Comparison of ENCODE assay signal across 16 mouse cellular contexts in the genomic region with DNA sequence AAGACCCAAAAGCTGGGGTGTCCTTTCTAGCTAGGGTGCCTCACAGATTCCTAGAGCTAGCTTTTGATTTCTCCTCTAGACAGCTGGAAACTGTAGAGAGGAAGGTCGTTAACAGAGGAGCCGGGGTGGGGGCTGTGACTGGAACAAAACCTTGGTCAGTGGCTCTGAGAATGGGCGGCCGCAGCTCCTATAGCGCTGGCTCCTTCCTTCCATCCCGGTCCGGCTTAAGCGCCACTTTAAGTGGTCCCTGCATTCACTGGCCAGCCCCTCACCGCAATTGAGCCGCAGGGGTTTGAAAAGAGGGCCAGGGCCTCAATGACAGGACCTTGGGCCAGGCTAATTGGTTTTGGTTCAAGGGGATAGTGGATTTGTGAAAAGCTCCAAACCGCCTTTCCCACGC. TPM values are rescaled to one million over a fixed set of nuclear protein-coding genes. Genes with fewer than 3 reads are reported as not detected.
DNase-seq lines count a peak whose midpoint lies in the region; ATAC-seq and TF ChIP-seq lines count a peak whose summit lies in the region.
"Had no signal": no experiment of that assay in that cellular context is flagged by ENCODE, and none has a peak within 500 bp of the region (broad histone marks: within the 10 kb centered on the region; RNA-seq: fewer than 3 reads in every experiment).

No protein-coding gene starts in this region.

- peak overlapping the region; percentile 97 for H3K27ac ChIP-seq in layer of hippocampus, adult 2 months
- H3K27ac ChIP-seq in forebrain, embryonic 11.5 days (ENCODE audit: low read depth, low read length): peak overlapping the region; percentile 99
- H3K27ac ChIP-seq in hindbrain, embryonic 16.5 days (ENCODE audit: low read depth, low read length): peak overlapping the region; percentile 97
- H3K27ac ChIP-seq in neural tube, embryonic 14.5 days (ENCODE audit: low read depth, low read length): peak overlapping the region; percentile 99
- H3K27ac ChIP-seq: embryonic facial prominence, embryonic 15.5 days; heart, embryonic 15.5 days; lung, embryonic 15.5 days; stomach, embryonic 15.5 days had no signal

- peaks cover 4% of the 10 kb centered on the region; the same call in 1 of the 2 replicates for H3K36me3 ChIP-seq in forebrain, embryonic 11.5 days (ENCODE audit: control insufficient read depth, insufficient read depth, low read length)
- no peaks in the 10 kb centered on the region for H3K36me3 ChIP-seq in hindbrain, embryonic 16.5 days (ENCODE audit: control insufficient read depth, insufficient read depth, low read length)
- peaks cover 10% of the 10 kb centered on the region; the same call in 1 of the 2 replicates for H3K36me3 ChIP-seq in neural tube, embryonic 14.5 days (ENCODE audit: control insufficient read depth, insufficient read depth, low read length)
- H3K36me3 ChIP-seq: embryonic facial prominence, embryonic 15.5 days; G1E; heart, embryonic 15.5 days; lung, embryonic 15.5 days; stomach, embryonic 15.5 days had no signal

- no peak for DNase-seq in layer of hippocampus, adult 2 months (ENCODE audit: low spot score in 2 of 2)
- no peak for DNase-seq in layer of hippocampus, adult 11-12 months (ENCODE audit: low spot score)
- peak; percentile 75 for DNase-seq in forebrain, embryonic 11.5 days (ENCODE audit: low spot score)
- DNase-seq in adrenal gland, postnatal 36 days: no peak
- DNase-seq in urinary bladder, postnatal 4 days (ENCODE audit: low spot score in 2 of 2): no peak
- DNase-seq: kidney, adult 2 months; layer of hippocampus, adult 9-11 months; thymus, postnatal 4 days had no signal

- H3K9me3 ChIP-seq in forebrain, embryonic 11.5 days (ENCODE audit: control insufficient read depth, low read length): no peaks in the 10 kb centered on the region
- no peaks in the 10 kb centered on the region for H3K9me3 ChIP-seq in hindbrain, embryonic 16.5 days (ENCODE audit: control insufficient read depth, low read length)
- no peaks in the 10 kb centered on the region for H3K9me3 ChIP-seq in neural tube, embryonic 14.5 days (ENCODE audit: control insufficient read depth, low read length)
- H3K9me3 ChIP-seq: embryonic facial prominence, embryonic 15.5 days; G1E; heart, embryonic 15.5 days; lung, embryonic 15.5 days; stomach, embryonic 15.5 days had no signal

- TF ChIP-seq CTCF in layer of hippocampus, adult 2 months (conservative IDR thresholded peaks at IDR 0.05): no peak

- H3K27me3 ChIP-seq in forebrain, embryonic 11.5 days (ENCODE audit: control insufficient read depth, insufficient read depth, low read length): peaks cover 15% of the 10 kb centered on the region
- H3K27me3 ChIP-seq in hindbrain, embryonic 16.5 days (replicated peaks; ENCODE audit: control insufficient read depth, insufficient read depth, low read length): no peaks in the 10 kb centered on the region
- H3K27me3 ChIP-seq in neural tube, embryonic 14.5 days (ENCODE audit: control insufficient read depth, insufficient read depth, low read length): no peaks in the 10 kb centered on the region; the same call in 1 of the 2 replicates

- peak overlapping the region; percentile 98 for H3K9ac ChIP-seq in forebrain, embryonic 11.5 days (ENCODE audit: low read length)
- peak overlapping the region; percentile 98 for H3K9ac ChIP-seq in hindbrain, embryonic 16.5 days (ENCODE audit: low read depth, low read length)
- H3K9ac ChIP-seq in neural tube, embryonic 14.5 days (replicated peaks; ENCODE audit: low read depth, low read length): peak overlapping the region; percentile 99
- H3K9ac ChIP-seq: embryonic facial prominence, embryonic 15.5 days; heart, embryonic 15.5 days; lung, embryonic 15.5 days; stomach, embryonic 15.5 days had no signal

- H3K4me1 ChIP-seq in forebrain, embryonic 11.5 days (replicated peaks; ENCODE audit: control insufficient read depth, insufficient read depth, low read length): peaks cover 29% of the 10 kb centered on the region
- H3K4me1 ChIP-seq in hindbrain, embryonic 16.5 days (ENCODE audit: control insufficient read depth, insufficient read depth, low read depth, low read length): peaks cover 42% of the 10 kb centered on the region
- peaks cover 53% of the 10 kb centered on the region for H3K4me1 ChIP-seq in neural tube, embryonic 14.5 days (ENCODE audit: control insufficient read depth, insufficient read depth, low read length)

- peak overlapping the region; percentile 85 for H3K4me3 ChIP-seq in layer of hippocampus, adult 2 months
- peak overlapping the region; percentile 76 for H3K4me3 ChIP-seq in forebrain, embryonic 11.5 days (ENCODE audit: low read depth, low read length)
- H3K4me3 ChIP-seq in hindbrain, embryonic 16.5 days (ENCODE audit: low read length): peak overlapping the region; percentile 91
- peak overlapping the region; percentile 90 for H3K4me3 ChIP-seq in neural tube, embryonic 14.5 days (ENCODE audit: low read depth, low read length)
- H3K4me3 ChIP-seq: embryonic facial prominence, embryonic 15.5 days; lung, embryonic 15.5 days; stomach, embryonic 15.5 days had no signal

- peak overlapping the region; percentile 72 for H3K4me2 ChIP-seq in forebrain, embryonic 11.5 days (ENCODE audit: low read depth, low read length, severe bottlenecking)
- H3K4me2 ChIP-seq in hindbrain, embryonic 16.5 days (ENCODE audit: low read length): peak overlapping the region; percentile 89
- peak overlapping the region; percentile 94 for H3K4me2 ChIP-seq in neural tube, embryonic 14.5 days (ENCODE audit: low read depth, low read length)
- H3K4me2 ChIP-seq: heart, embryonic 15.5 days; lung, embryonic 15.5 days; stomach, embryonic 15.5 days had no signal

- 2% methylated on average over 12 of the region's 12 CpGs for WGBS in forebrain, embryonic 11.5 days
- 11% methylated on average over 12 of the region's 12 CpGs for WGBS in hindbrain, embryonic 16.5 days
- 2% methylated on average over 12 of the region's 12 CpGs for WGBS in neural tube, embryonic 14.5 days

- no peak for ATAC-seq in forebrain, embryonic 11.5 days (replicated peaks; ENCODE audit: low FRiP score)
- no peak for ATAC-seq in hindbrain, embryonic 16.5 days
- no peak for ATAC-seq in neural tube, embryonic 14.5 days (ENCODE audit: low read depth)
- no peak for ATAC-seq in CD4-positive, CD25-positive, alpha-beta regulatory T cell, adult 4 months

RNA-seq across cellular contexts. Expression of gene Polg, which starts 43.5 kb away (rescaled TPM):
- total RNA-seq in layer of hippocampus, adult 2 months (2021): 100 to 1,000 TPM in 1 of 2 experiments, 10 to 100 TPM in 1; 76.5 to 101 TPM
- polyA plus RNA-seq in forebrain, embryonic 11.5 days (2014; fragmentation: Nextera tagmentation; extraction: Ambion mirVana): 48.2 and 48.5 TPM in 2 replicates
- polyA plus RNA-seq in hindbrain, embryonic 16.5 days (2015; fragmentation: Nextera tagmentation; extraction: Ambion mirVana): 24.2 and 26.4 TPM in 2 replicates
- polyA plus RNA-seq in neural tube, embryonic 14.5 days (2014; fragmentation: Nextera tagmentation; extraction: Ambion mirVana): 23.0 and 30.5 TPM in 2 replicates
- polyA plus RNA-seq in CD4-positive, CD25-positive, alpha-beta regulatory T cell, adult 4 months (2017; shearing (Covaris generic)): 10 to 100 TPM; 29.3 to 34.8 TPM
- 10 to 100 TPM; 68.5 to 77.7 TPM for total RNA-seq in adrenal gland, postnatal 36 days (2021)
